Mouse (Mus musculus) megakaryocyte, embryonic 14.5 days (primary cell): ENCODE data around the gene Slc4a4.

Source experiments
- FLI1 ChIP-seq: IDR thresholded peaks from 2 replicates; pipeline ENCODE4 v1.6.1; 2012; ENCODE audit warnings: low read length, inconsistent platforms, mixed read lengths
- GATA1 ChIP-seq: IDR thresholded peaks from 3 replicates; pipeline ENCODE4 v1.6.1; 2012; ENCODE audit warnings: mixed read lengths, low read length, inconsistent platforms, borderline replicate concordance

DNA sequence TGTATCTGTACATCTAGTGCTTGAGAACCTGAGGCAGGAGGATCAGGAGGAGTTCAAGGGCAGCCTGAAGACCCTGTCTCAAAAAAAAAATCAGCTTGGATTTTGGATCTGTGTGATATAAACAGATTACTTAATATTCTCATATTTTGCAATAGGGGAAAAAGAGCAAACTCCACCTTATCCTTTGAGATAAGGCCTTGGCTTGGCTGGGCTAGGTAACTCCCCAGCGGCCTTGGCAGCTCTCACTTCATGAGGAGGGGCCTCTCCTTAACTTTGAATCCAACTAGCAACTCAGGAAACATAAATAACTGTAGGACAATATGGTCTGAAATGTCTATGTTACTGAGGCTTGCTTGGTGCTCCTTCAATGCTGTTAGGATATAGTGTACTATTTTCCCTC lies 51.6 kb downstream of the Slc4a4 start:
- no peak for TF ChIP-seq GATA1
- no peak for TF ChIP-seq FLI1
